Mouse (Mus musculus) heart, embryonic 16.5 days (tissue): ENCODE results near the gene Syt7. TPM values are rescaled to one million over a fixed set of nuclear protein-coding genes. Genes with fewer than 3 reads are reported as not detected.
A peak's percentile ranks its signal among the peaks of the same experiment; 100 is the strongest.

Source experiments
- ATAC-seq: fragments of 200-750 bp; cut with Nextera tagmentation; replicated peaks from 2 replicates; pipeline ENCODE4 v1.8.0; 2017; ENCODE audit warnings: moderate number of reproducible peaks; ENCODE audit not compliant: insufficient read depth, low FRiP score; ENCODE audit errors: extremely low read depth
- H3K27ac ChIP-seq: fragments of 300-500 bp; sonication (generic); 2 replicates; pipeline ENCODE4 v1.5.1; 2014; ENCODE audit warnings: mild to moderate bottlenecking, low read length, control low read depth, moderate library complexity
- H3K27me3 ChIP-seq: fragments of 300-500 bp; sonication (generic); 2 replicates; pipeline ENCODE4 v1.6.1; 2014; ENCODE audit warnings: low read length, mixed read lengths; ENCODE audit not compliant: control insufficient read depth, insufficient read depth
- H3K36me3 ChIP-seq: fragments of 300-500 bp; sonication (generic); 2 replicates; pipeline ENCODE4 v1.6.1; 2014; ENCODE audit not compliant: control insufficient read depth, insufficient read depth
- H3K4me1 ChIP-seq: fragments of 300-500 bp; sonication (generic); 2 replicates; pipeline ENCODE4 v1.6.1; 2014; ENCODE audit warnings: low read length, mixed read lengths; ENCODE audit not compliant: control insufficient read depth, insufficient read depth
- H3K4me2 ChIP-seq: fragments of 300-500 bp; sonication (generic); 2 replicates; pipeline ENCODE4 v1.6.1; 2014; ENCODE audit warnings: low read depth, mild to moderate bottlenecking, control low read depth, low read length
- H3K4me3 ChIP-seq: fragments of 300-500 bp; sonication (generic); 2 replicates; pipeline ENCODE4 v1.5.1; 2014; ENCODE audit warnings: mild to moderate bottlenecking, control low read depth, low read length
- H3K9ac ChIP-seq: fragments of 300-500 bp; sonication (generic); 2 replicates; pipeline ENCODE4 v1.6.1; 2014; ENCODE audit warnings: low read length, control low read depth
- H3K9me3 ChIP-seq: fragments of 300-500 bp; sonication (generic); replicated peaks from 2 replicates; pipeline ENCODE4 v1.6.1; 2016; ENCODE audit warnings: low read length; ENCODE audit not compliant: control insufficient read depth
- WGBS: fragments of 180-500 bp; shearing (Covaris S2); extraction: QIAGEN DNeasy Blood & Tissue Kit; methylation state at CpG from one replicate; pipeline ENCODE4 v1.1.7; 2014; 5-methylcytosine and 5-hydroxymethylcytosine counted together
- polyA plus RNA-seq: library from polyadenylated mRNA; unstranded; fragments of >200 nt; fragmentation: Nextera tagmentation; extraction: Ambion mirVana; gene quantifications from 2 replicates; pipeline ENCODE4 v1.2.1, GENCODE M21; 2015

Gene Syt7
- polyA plus RNA-seq, 1 experiment from 2014 or later = 0.49 TPM

GRCm38 (mm10) chr19:10404911-10405310, 16.0 kb downstream of the Syt7 start:
- Histone ChIP-seq H3K27ac (no peak overlapping the region), H3K4me3 (no peak overlapping the region), H3K9ac (no peak overlapping the region), H3K9me3 (no peaks in the 10 kb centered on the region), H3K36me3 (no peaks in the 10 kb centered on the region), H3K27me3 (0 out of 2 replicates have a peak, but pooled peaks cover 2% of the 10 kb centered on the region), H3K4me1 (no peaks in the 10 kb centered on the region), H3K4me2 (no peak overlapping the region)
- 51% methylated on average over 2 of the region's 2 CpGs for WGBS
- no peak for ATAC-seq

GRCm38 (mm10) chr19:10413701-10414242, 24.9 kb downstream of the Syt7 start:
- H3K9ac ChIP-seq = no peak overlapping the region
- H3K4me1 ChIP-seq = peaks cover 16% of the 10 kb centered on the region
- 4% methylated on average over 17 of the region's 19 CpGs for WGBS
- no peak overlapping the region for H3K27ac ChIP-seq
- peak overlapping the region; percentile 11; the same call in 1 of the 2 replicates for H3K4me2 ChIP-seq
- H3K4me3 ChIP-seq = no peak overlapping the region
- no peak for ATAC-seq
- H3K27me3 ChIP-seq = no peaks in the 10 kb centered on the region; the same call in none of the 2 replicates
- no peaks in the 10 kb centered on the region for H3K36me3 ChIP-seq
- no peaks in the 10 kb centered on the region for H3K9me3 ChIP-seq

GRCm38 (mm10) chr19:10415508-10415907, 26.6 kb downstream of the Syt7 start:
- Histone ChIP-seq H3K27ac (no peak overlapping the region), H3K4me1 (peaks cover 16% of the 10 kb centered on the region), H3K9me3 (no peaks in the 10 kb centered on the region), H3K27me3 (no peaks in the 10 kb centered on the region; the same call in none of the 2 replicates), H3K4me2 (no peak overlapping the region), H3K36me3 (no peaks in the 10 kb centered on the region), H3K4me3 (no peak overlapping the region), H3K9ac (no peak overlapping the region)
- ATAC-seq = no peak
- 63% methylated on average over 5 of the region's 5 CpGs for WGBS

GRCm38 (mm10) chr19:10416889-10417288, 28.0 kb downstream of the Syt7 start:
- Histone ChIP-seq H3K4me2 (peak overlapping the region; percentile 47), H3K27me3 (peaks cover 5% of the 10 kb centered on the region), H3K36me3 (no peaks in the 10 kb centered on the region), H3K27ac (peak overlapping the region; percentile 93), H3K4me1 (peaks cover 17% of the 10 kb centered on the region), H3K9ac (peak overlapping the region; percentile 26), H3K9me3 (no peaks in the 10 kb centered on the region), H3K4me3 (peak overlapping the region; percentile 11; the same call in 1 of the 2 replicates)
- WGBS = 31% methylated on average over 8 of the region's 8 CpGs
- ATAC-seq = peak; percentile 84

- peak; percentile 91 for ATAC-seq
- peak overlapping the region; percentile 26 for H3K9ac ChIP-seq
- 27% methylated on average over 12 of the region's 12 CpGs for WGBS
- peaks cover 21% of the 10 kb centered on the region for H3K4me1 ChIP-seq
- H3K9me3 ChIP-seq = no peaks in the 10 kb centered on the region
- no peaks in the 10 kb centered on the region for H3K36me3 ChIP-seq
- H3K27ac ChIP-seq = peak overlapping the region; percentile 93
- peak overlapping the region; percentile 47 for H3K4me2 ChIP-seq
- peak overlapping the region; percentile 11; the same call in 1 of the 2 replicates for H3K4me3 ChIP-seq
- H3K27me3 ChIP-seq = peaks cover 6% of the 10 kb centered on the region
These were observed 28.5 kb downstream of the Syt7 start for GRCm38 (mm10) chr19:10417436-10417835.

GRCm38 (mm10) chr19:10421986-10422976, 33.4 kb downstream of the Syt7 start:
- 3% methylated on average over 52 of the region's 53 CpGs for WGBS
- Histone ChIP-seq H3K9me3 (no peaks in the 10 kb centered on the region), H3K4me3 (peak overlapping the region; percentile 37), H3K27ac (no peak overlapping the region), H3K27me3 (peaks cover 25% of the 10 kb centered on the region), H3K4me2 (peak overlapping the region; percentile 65), H3K36me3 (no peaks in the 10 kb centered on the region), H3K9ac (peak overlapping the region; percentile 69), H3K4me1 (peaks cover 22% of the 10 kb centered on the region)
- ATAC-seq = no peak

- Histone ChIP-seq H3K9me3 (no peaks in the 10 kb centered on the region), H3K9ac (no peak overlapping the region), H3K36me3 (no peaks in the 10 kb centered on the region), H3K27me3 (peaks cover 29% of the 10 kb centered on the region), H3K27ac (no peak overlapping the region), H3K4me2 (no peak overlapping the region), H3K4me3 (no peak overlapping the region), H3K4me1 (peaks cover 24% of the 10 kb centered on the region)
- ATAC-seq = no peak
- 56% methylated on average over 1 of the region's 1 CpGs for WGBS
These were observed 35.9 kb downstream of the Syt7 start for GRCm38 (mm10) chr19:10424751-10425150.

GRCm38 (mm10) chr19:10425484-10426270, 36.8 kb downstream of the Syt7 start:
- no peak overlapping the region for H3K9ac ChIP-seq
- H3K4me3 ChIP-seq = no peak overlapping the region
- peaks cover 29% of the 10 kb centered on the region for H3K27me3 ChIP-seq
- no peak overlapping the region for H3K27ac ChIP-seq
- H3K9me3 ChIP-seq = no peaks in the 10 kb centered on the region
- H3K36me3 ChIP-seq = no peaks in the 10 kb centered on the region
- no peak overlapping the region for H3K4me2 ChIP-seq
- WGBS = 57% methylated on average over 13 of the region's 13 CpGs
- no peak for ATAC-seq
- H3K4me1 ChIP-seq = peaks cover 27% of the 10 kb centered on the region
